Mouse (Mus musculus) 3134 (cell line): ENCODE results near the gene Hoxc9.

Experiments
- DNase-seq: peaks from one replicate; pipeline ENCODE4 v3.0.0-alpha.2; 2011; ENCODE audit warnings: low spot score; ENCODE audit not compliant: insufficient read length; ENCODE audit errors: extremely low read depth

The Hoxc9 gene

GRCm38 (mm10) chr15:102998608-102999182 is 22.5 kb downstream of the Hoxc9 start:
- DNase-seq: no peak

GRCm38 (mm10) chr15:102999183-102999831 is 23.1 kb downstream of the Hoxc9 start:
- peak; percentile 92 for DNase-seq

GRCm38 (mm10) chr15:102999955-103000354 is 23.7 kb downstream of the Hoxc9 start:
- DNase-seq: no peak

- no peak for DNase-seq
These were observed 24.3 kb downstream of the Hoxc9 start for GRCm38 (mm10) chr15:103000501-103000901.

GRCm38 (mm10) chr15:103001370-103001769 is 25.1 kb downstream of the Hoxc9 start:
- DNase-seq: no peak

- DNase-seq: peak; percentile 67
These were observed 25.9 kb downstream of the Hoxc9 start for GRCm38 (mm10) chr15:103002156-103002555.

- peak; percentile 62 for DNase-seq
These were observed 26.7 kb downstream of the Hoxc9 start for GRCm38 (mm10) chr15:103002821-103003448.

GRCm38 (mm10) chr15:103005308-103005707 is 29.1 kb downstream of the Hoxc9 start:
- DNase-seq: peak; percentile 61

- DNase-seq: no peak
These were observed 29.6 kb downstream of the Hoxc9 start for GRCm38 (mm10) chr15:103005797-103006196.

- DNase-seq: no peak
These were observed 30.1 kb downstream of the Hoxc9 start for GRCm38 (mm10) chr15:103006326-103006725.

- no peak for DNase-seq
These were observed 33.2 kb downstream of the Hoxc9 start for GRCm38 (mm10) chr15:103009265-103010111.

- DNase-seq: no peak
These were observed 34.0 kb downstream of the Hoxc9 start for GRCm38 (mm10) chr15:103010112-103010846.

GRCm38 (mm10) chr15:103010847-103011555 is 34.8 kb downstream of the Hoxc9 start:
- no peak for DNase-seq

GRCm38 (mm10) chr15:103011928-103012486 is 35.8 kb downstream of the Hoxc9 start:
- no peak for DNase-seq

GRCm38 (mm10) chr15:103013238-103013984 is 37.2 kb downstream of the Hoxc9 start:
- no peak for DNase-seq

GRCm38 (mm10) chr15:103014166-103015008 is 38.1 kb downstream of the Hoxc9 start:
- peak; percentile 43 for DNase-seq

GRCm38 (mm10) chr15:103015009-103015399 is 38.8 kb downstream of the Hoxc9 start:
- no peak for DNase-seq
